Mouse (Mus musculus) brain, embryonic 14.5 days (tissue): ENCODE measurements around the gene Rgl1.

Source experiments
- CTCF ChIP-seq: fragments of 200-500 bp; IDR thresholded peaks from 2 replicates; pipeline ENCODE4 v1.5.1; 2012; ENCODE audit warnings: inconsistent platforms, mild to moderate bottlenecking, moderate library complexity, borderline replicate concordance; ENCODE audit not compliant: insufficient read depth, insufficient read length; ENCODE audit errors: extremely low read depth
- POLR2A ChIP-seq: fragments of 200-500 bp; IDR thresholded peaks from 2 replicates; pipeline ENCODE4 v1.6.1; 2012; ENCODE audit warnings: mild to moderate bottlenecking, inconsistent platforms, borderline replicate concordance; ENCODE audit not compliant: poor library complexity, insufficient read depth, insufficient read length, severe bottlenecking; ENCODE audit errors: extremely low read depth

GRCm38 (mm10) chr1:152660436-152660835 lies 105.7 kb downstream of the Rgl1 start:
- TF ChIP-seq CTCF (no peak), POLR2A (no peak)
